ENCODE assay signal across 29 mouse cellular contexts in the genomic region with DNA sequence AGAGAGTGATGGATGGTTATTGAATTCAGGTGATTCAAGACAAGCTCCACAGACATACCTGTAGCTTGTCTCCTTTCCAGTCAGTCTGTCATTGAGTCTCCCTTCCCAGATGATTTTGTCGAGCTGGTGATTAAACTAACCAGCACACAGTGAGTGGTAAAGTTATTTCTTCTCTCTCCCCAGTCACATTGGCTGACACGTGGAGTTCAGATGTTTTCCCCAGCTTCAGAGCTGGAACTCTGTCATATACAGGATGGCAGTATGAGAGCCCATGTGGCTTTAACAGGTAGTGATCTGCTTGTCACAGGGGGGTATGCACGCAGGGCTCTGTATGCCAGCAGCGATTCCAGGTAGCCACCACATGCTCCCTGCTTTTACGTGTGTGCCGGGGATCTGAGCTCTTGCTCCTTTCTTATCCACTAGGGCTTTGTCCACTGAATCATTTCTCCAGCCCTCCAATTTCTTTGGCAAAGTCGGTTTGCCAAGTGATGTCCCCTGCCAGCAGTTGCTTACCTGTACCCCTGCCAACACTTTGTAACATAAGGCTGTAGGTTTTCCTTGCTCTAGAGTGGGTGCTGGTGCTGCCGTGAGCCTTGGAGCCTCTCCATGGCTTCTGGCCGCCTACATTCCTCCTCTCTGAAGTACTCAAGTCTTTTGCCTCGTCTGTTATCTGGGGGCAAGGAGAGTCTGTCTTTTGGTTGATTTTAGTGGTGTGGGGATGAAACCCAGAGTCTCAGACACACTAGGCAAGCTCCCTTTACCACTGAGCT.
DNase-seq lines count a peak whose midpoint lies in the region; ATAC-seq lines count a peak whose summit lies in the region.
"Had no signal": no experiment of that assay in that cellular context is flagged by ENCODE, and none has a peak within 500 bp of the region (broad histone marks: within the 10 kb centered on the region; RNA-seq: fewer than 3 reads in every experiment).

No protein-coding gene starts in this region.

- no peaks in the 10 kb centered on the region for H3K9me3 ChIP-seq in forebrain, embryonic 16.5 days (ENCODE audit: control insufficient read depth, low read length)
- H3K9me3 ChIP-seq in forebrain, embryonic 11.5 days (ENCODE audit: control insufficient read depth, low read length), result no peaks in the 10 kb centered on the region
- H3K9me3 ChIP-seq in hindbrain, embryonic 11.5 days (ENCODE audit: control insufficient read depth, low read length), result no peaks in the 10 kb centered on the region
- H3K9me3 ChIP-seq: heart, embryonic 12.5 days; hindbrain, embryonic 15.5 days; limb, embryonic 12.5 days; liver, embryonic 15.5 days; midbrain, embryonic 15.5 days; neural tube, embryonic 15.5 days; stomach, embryonic 15.5 days had no signal

- no peak overlapping the region; the same call in 1 of the 2 replicates for H3K9ac ChIP-seq in forebrain, embryonic 16.5 days (replicated peaks; ENCODE audit: low read depth, low read length)
- no peak overlapping the region for H3K9ac ChIP-seq in forebrain, embryonic 11.5 days (ENCODE audit: low read length)
- H3K9ac ChIP-seq in hindbrain, embryonic 11.5 days (ENCODE audit: low read depth, low read length), result no peak overlapping the region
- H3K9ac ChIP-seq: heart, embryonic 12.5 days; hindbrain, embryonic 15.5 days; limb, embryonic 12.5 days; liver, embryonic 15.5 days; lung, embryonic 14.5 days; midbrain, embryonic 15.5 days; neural tube, embryonic 15.5 days; stomach, embryonic 15.5 days had no signal

- H3K4me3 ChIP-seq in forebrain, embryonic 16.5 days (replicated peaks; ENCODE audit: low read length), result no peak overlapping the region
- no peak overlapping the region for H3K4me3 ChIP-seq in forebrain, embryonic 11.5 days (ENCODE audit: low read depth, low read length)
- H3K4me3 ChIP-seq in hindbrain, embryonic 11.5 days (ENCODE audit: low read depth, low read length), result no peak overlapping the region
- H3K4me3 ChIP-seq: gastrocnemius, adult 2 months; heart, embryonic 12.5 days; hindbrain, embryonic 15.5 days; limb, embryonic 12.5 days; liver, embryonic 15.5 days; midbrain, embryonic 15.5 days; neural tube, embryonic 15.5 days; stomach, embryonic 15.5 days had no signal

- ATAC-seq in forebrain, embryonic 16.5 days, result no peak
- no peak for ATAC-seq in forebrain, embryonic 11.5 days (replicated peaks; ENCODE audit: low FRiP score)
- no peak for ATAC-seq in hindbrain, embryonic 11.5 days (ENCODE audit: low FRiP score)
- ATAC-seq: inflammation-experienced regulatory T-cells, adult 6 months; midbrain, embryonic 15.5 days; Patski had no signal

- H3K4me2 ChIP-seq in forebrain, embryonic 16.5 days (ENCODE audit: low read length), result no peak overlapping the region
- no peak overlapping the region for H3K4me2 ChIP-seq in forebrain, embryonic 11.5 days (ENCODE audit: low read depth, low read length, severe bottlenecking)
- no peak overlapping the region for H3K4me2 ChIP-seq in hindbrain, embryonic 11.5 days (replicated peaks; ENCODE audit: low read depth, low read length)
- H3K4me2 ChIP-seq: heart, embryonic 12.5 days; hindbrain, embryonic 15.5 days; limb, embryonic 12.5 days; liver, embryonic 15.5 days; lung, embryonic 14.5 days; midbrain, embryonic 15.5 days; neural tube, embryonic 15.5 days; stomach, embryonic 15.5 days had no signal

- peak overlapping the region; percentile 89 for H3K27ac ChIP-seq in forebrain, embryonic 16.5 days (ENCODE audit: low read length)
- H3K27ac ChIP-seq in forebrain, embryonic 11.5 days (ENCODE audit: low read depth, low read length), result no peak overlapping the region
- no peak overlapping the region for H3K27ac ChIP-seq in hindbrain, embryonic 11.5 days (ENCODE audit: low read depth, low read length)
- H3K27ac ChIP-seq: gastrocnemius, adult 2 months; hindbrain, embryonic 15.5 days; limb, embryonic 12.5 days; liver, embryonic 15.5 days; midbrain, embryonic 15.5 days; neural tube, embryonic 15.5 days; stomach, embryonic 15.5 days had no signal

- no peak for DNase-seq in forebrain, embryonic 11.5 days (ENCODE audit: low spot score)
- peak; percentile 54 for DNase-seq in layer of hippocampus, adult 9-11 months
- no peak for DNase-seq in layer of hippocampus, adult 9-10 months (ENCODE audit: low spot score)
- peak; percentile 64 to 66 for DNase-seq in right cerebral cortex, adult 2 months (ENCODE audit: low spot score in 2 of 2)
- no peak for DNase-seq in right cerebral cortex, postnatal 14 days
- DNase-seq in hindbrain, embryonic 11.5 days (ENCODE audit: low spot score), result no peak
- no peak for DNase-seq in heart, postnatal 25 days (ENCODE audit: low spot score)
- DNase-seq: adrenal gland, postnatal 10 days; cerebellum, adult 11-12 months; cerebellum, adult 9-11 months; gastrocnemius, adult 2 months; gastrocnemius, postnatal 36 days; heart, adult 18-20 months; kidney, adult 11 months; kidney, postnatal 14 days; lung, embryonic 14.5 days; lung, postnatal 14 days; retina, postnatal 1 day; thymus, postnatal 14 days had no signal

- H3K27me3 ChIP-seq in forebrain, embryonic 16.5 days (replicated peaks; ENCODE audit: control insufficient read depth, insufficient read depth, low read length), result no peaks in the 10 kb centered on the region
- H3K27me3 ChIP-seq in forebrain, embryonic 11.5 days (ENCODE audit: control insufficient read depth, insufficient read depth, low read length), result 0 out of 2 replicates have a peak, but pooled peaks cover 2% of the 10 kb centered on the region
- no peaks in the 10 kb centered on the region for H3K27me3 ChIP-seq in hindbrain, embryonic 11.5 days (ENCODE audit: control insufficient read depth, insufficient read depth, low read length)
- H3K27me3 ChIP-seq: hindbrain, embryonic 15.5 days; liver, embryonic 15.5 days; neural tube, embryonic 15.5 days; stomach, embryonic 15.5 days had no signal

- H3K36me3 ChIP-seq in forebrain, embryonic 16.5 days (ENCODE audit: control insufficient read depth, insufficient read depth), result peaks cover 2% of the 10 kb centered on the region; the same call in 1 of the 2 replicates
- H3K36me3 ChIP-seq in forebrain, embryonic 11.5 days (ENCODE audit: control insufficient read depth, insufficient read depth, low read length), result no peaks in the 10 kb centered on the region
- no peaks in the 10 kb centered on the region for H3K36me3 ChIP-seq in hindbrain, embryonic 11.5 days (ENCODE audit: control insufficient read depth, insufficient read depth, low read length)
- H3K36me3 ChIP-seq: heart, embryonic 12.5 days; hindbrain, embryonic 15.5 days; limb, embryonic 12.5 days; liver, embryonic 15.5 days; midbrain, embryonic 15.5 days; neural tube, embryonic 15.5 days; stomach, embryonic 15.5 days had no signal

- 58% methylated on average over 10 of the region's 10 CpGs for WGBS in forebrain, embryonic 16.5 days
- 83% methylated on average over 10 of the region's 10 CpGs for WGBS in forebrain, embryonic 11.5 days
- 77% methylated on average over 10 of the region's 10 CpGs for WGBS in hindbrain, embryonic 11.5 days

- intact Hi-C loops in heart, postnatal 25 days (cut with DNase I), result no loop called here

- H3K4me1 ChIP-seq in forebrain, embryonic 16.5 days (replicated peaks; ENCODE audit: control insufficient read depth, insufficient read depth, low read length), result peaks cover 64% of the 10 kb centered on the region
- H3K4me1 ChIP-seq in forebrain, embryonic 11.5 days (replicated peaks; ENCODE audit: control insufficient read depth, insufficient read depth, low read length), result peaks cover 15% of the 10 kb centered on the region
- H3K4me1 ChIP-seq in hindbrain, embryonic 11.5 days (replicated peaks; ENCODE audit: control insufficient read depth, insufficient read depth, low read length), result peaks cover 8% of the 10 kb centered on the region
- H3K4me1 ChIP-seq: limb, embryonic 12.5 days; liver, embryonic 15.5 days; stomach, embryonic 15.5 days had no signal

Comparison
In these comparisons a context has a peak if more than half of its experiments do, and no peak if none do; other contexts are left out.
1. DNase-seq: peak in layer of hippocampus, adult 9-11 months (single experiment) and right cerebral cortex, adult 2 months (2 of 2); none in forebrain, embryonic 11.5 days (single experiment), layer of hippocampus, adult 9-10 months (single experiment), right cerebral cortex, postnatal 14 days (single experiment), hindbrain, embryonic 11.5 days (single experiment) and heart, postnatal 25 days (single experiment).